11 mouse cellular contexts compared by ENCODE assay signal in the genomic region with DNA sequence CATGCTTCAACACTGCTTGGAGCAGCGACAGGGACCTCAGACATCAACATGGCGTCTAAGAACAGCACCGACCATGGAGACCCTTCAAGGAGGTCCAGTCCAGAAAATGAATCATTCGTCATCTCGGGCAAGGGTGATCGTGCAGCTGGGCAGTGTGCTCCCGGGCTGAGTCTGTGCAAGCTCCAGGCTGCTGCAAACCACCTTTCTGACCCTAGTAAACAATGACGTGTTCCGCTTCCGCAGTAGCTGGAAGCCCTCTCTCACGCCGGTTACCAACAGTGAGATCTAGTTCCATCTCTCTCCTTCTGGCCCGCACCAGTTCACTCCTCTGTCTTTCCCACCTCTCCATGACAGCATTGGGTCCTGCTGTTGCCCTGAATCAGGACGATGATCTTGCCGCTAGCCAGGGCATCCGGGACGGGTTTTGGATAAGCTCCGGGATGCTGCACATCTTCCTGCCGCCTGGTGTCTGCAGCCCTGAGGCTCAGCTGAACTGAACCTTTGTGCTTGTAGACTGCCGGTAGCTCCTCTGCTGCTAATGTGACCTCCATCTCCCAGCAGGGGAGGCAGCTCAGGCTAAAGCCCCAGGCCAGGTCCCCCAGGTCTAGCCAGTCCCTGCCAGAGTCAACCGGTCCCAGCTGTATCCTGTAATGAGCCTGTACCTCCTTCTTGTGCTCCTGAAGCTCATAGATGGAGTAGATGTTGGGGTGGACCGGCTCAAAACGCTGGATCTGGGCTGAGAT. TPM values are rescaled to one million over a fixed set of nuclear protein-coding genes. Genes with fewer than 3 reads are reported as not detected.
DNase-seq lines count a peak whose midpoint lies in the region; ATAC-seq and TF ChIP-seq lines count a peak whose summit lies in the region.
"Had no signal": no experiment of that assay in that cellular context is flagged by ENCODE, and none has a peak within 500 bp of the region (broad histone marks: within the 10 kb centered on the region; RNA-seq: fewer than 3 reads in every experiment).

No protein-coding gene starts in this region.

- H3K4me3 ChIP-seq in hindbrain, postnatal 0 days (ENCODE audit: low read length), result no peak overlapping the region
- H3K4me3 ChIP-seq in hindbrain, embryonic 16.5 days (ENCODE audit: low read length), result no peak overlapping the region
- H3K4me3 ChIP-seq in E14TG2a.4 (replicated peaks; ENCODE audit: low read length), result peak overlapping the region; percentile 76
- H3K4me3 ChIP-seq in intestine, postnatal 0 days (ENCODE audit: low read depth, low read length), result 0 out of 2 replicates have a peak overlapping the region, but pooled peaks have one; percentile 9
- H3K4me3 ChIP-seq: limb, embryonic 13.5 days had no signal

- no peak overlapping the region for H3K27ac ChIP-seq in hindbrain, postnatal 0 days
- no peak overlapping the region for H3K27ac ChIP-seq in hindbrain, embryonic 16.5 days (ENCODE audit: low read depth, low read length)
- no peak overlapping the region for H3K27ac ChIP-seq in intestine, postnatal 0 days (ENCODE audit: low read depth, low read length)
- H3K27ac ChIP-seq: limb, embryonic 13.5 days had no signal

- no peak for ATAC-seq in hindbrain, postnatal 0 days
- ATAC-seq in hindbrain, embryonic 16.5 days, result no peak
- ATAC-seq in intestine, postnatal 0 days, result no peak

- TF ChIP-seq CTCF in hindbrain, postnatal 0 days (IDR thresholded peaks at IDR 0.05; ENCODE audit: low read depth), result 0 out of 2 replicates have a peak, but pooled peaks have one; percentile 2
- no peak for TF ChIP-seq CTCF in E14TG2a.4 (conservative IDR thresholded peaks at IDR 0.05; ENCODE audit: low read length)
- TF ChIP-seq CTCF in intestine, postnatal 0 days (IDR thresholded peaks at IDR 0.05; ENCODE audit: low read depth), result 0 out of 2 replicates have a peak, but pooled peaks have one; percentile 8

- no peak overlapping the region for H3K9ac ChIP-seq in hindbrain, postnatal 0 days (replicated peaks; ENCODE audit: low read length)
- no peak overlapping the region for H3K9ac ChIP-seq in hindbrain, embryonic 16.5 days (ENCODE audit: low read depth, low read length)
- no peak overlapping the region for H3K9ac ChIP-seq in intestine, postnatal 0 days (ENCODE audit: low read depth, low read length)
- H3K9ac ChIP-seq: limb, embryonic 13.5 days had no signal

- no peaks in the 10 kb centered on the region for H3K27me3 ChIP-seq in hindbrain, postnatal 0 days (ENCODE audit: insufficient read depth, low read length)
- no peaks in the 10 kb centered on the region for H3K27me3 ChIP-seq in hindbrain, embryonic 16.5 days (replicated peaks; ENCODE audit: control insufficient read depth, insufficient read depth, low read length)
- no peaks in the 10 kb centered on the region for H3K27me3 ChIP-seq in E14TG2a.4 (ENCODE audit: insufficient read depth, low read length)
- no peaks in the 10 kb centered on the region for H3K27me3 ChIP-seq in intestine, postnatal 0 days (replicated peaks; ENCODE audit: control insufficient read depth, insufficient read depth, low read length)
- H3K27me3 ChIP-seq: limb, embryonic 13.5 days had no signal

- DNase-seq in hindbrain, postnatal 0 days (ENCODE audit: low spot score), result no peak
- DNase-seq in ES-CJ7 (ENCODE audit: low read depth, low spot score), result peak; percentile 99
- DNase-seq in urinary bladder, postnatal 10 days (ENCODE audit: low spot score), result no peak
- no peak for DNase-seq in spleen, postnatal 14 days (ENCODE audit: low spot score in 2 of 2)
- DNase-seq in urinary bladder, postnatal 4 days (ENCODE audit: low spot score in 2 of 2), result no peak

- no peak overlapping the region for H3K4me2 ChIP-seq in hindbrain, postnatal 0 days (ENCODE audit: low read depth, low read length)
- no peak overlapping the region for H3K4me2 ChIP-seq in hindbrain, embryonic 16.5 days (ENCODE audit: low read length)
- H3K4me2 ChIP-seq in intestine, postnatal 0 days (replicated peaks; ENCODE audit: low read depth), result peak overlapping the region; percentile 46
- H3K4me2 ChIP-seq: limb, embryonic 13.5 days had no signal

- no peaks in the 10 kb centered on the region for H3K4me1 ChIP-seq in hindbrain, postnatal 0 days (ENCODE audit: insufficient read depth, low read length)
- no peaks in the 10 kb centered on the region; the same call in 1 of the 2 replicates for H3K4me1 ChIP-seq in hindbrain, embryonic 16.5 days (ENCODE audit: control insufficient read depth, insufficient read depth, low read depth, low read length)
- peaks cover 64% of the 10 kb centered on the region for H3K4me1 ChIP-seq in E14TG2a.4 (replicated peaks; ENCODE audit: low read depth, low read length)
- no peaks in the 10 kb centered on the region for H3K4me1 ChIP-seq in intestine, postnatal 0 days (replicated peaks; ENCODE audit: control insufficient read depth, insufficient read depth, low read length)

- H3K36me3 ChIP-seq in hindbrain, postnatal 0 days (ENCODE audit: insufficient read depth, low read length), result no peaks in the 10 kb centered on the region
- H3K36me3 ChIP-seq in hindbrain, embryonic 16.5 days (ENCODE audit: control insufficient read depth, insufficient read depth, low read length), result no peaks in the 10 kb centered on the region
- H3K36me3 ChIP-seq in E14TG2a.4 (ENCODE audit: insufficient read depth, low read length), result no peaks in the 10 kb centered on the region
- H3K36me3 ChIP-seq in intestine, postnatal 0 days (ENCODE audit: control insufficient read depth, insufficient read depth), result no peaks in the 10 kb centered on the region
- H3K36me3 ChIP-seq: limb, embryonic 13.5 days had no signal

- H3K9me3 ChIP-seq in hindbrain, postnatal 0 days (ENCODE audit: low read length), result no peaks in the 10 kb centered on the region
- H3K9me3 ChIP-seq in hindbrain, embryonic 16.5 days (ENCODE audit: control insufficient read depth, low read length), result no peaks in the 10 kb centered on the region
- H3K9me3 ChIP-seq in E14TG2a.4 (ENCODE audit: low read length), result no peaks in the 10 kb centered on the region
- H3K9me3 ChIP-seq in intestine, postnatal 0 days (ENCODE audit: control insufficient read depth), result no peaks in the 10 kb centered on the region
- H3K9me3 ChIP-seq: limb, embryonic 13.5 days had no signal

- 63% methylated on average over 23 of the region's 23 CpGs for WGBS in hindbrain, postnatal 0 days
- WGBS in hindbrain, embryonic 16.5 days, result 75% methylated on average over 23 of the region's 23 CpGs
- 65% methylated on average over 23 of the region's 23 CpGs for WGBS in intestine, postnatal 0 days

RNA-seq across cellular contexts. Expression of gene Terf2, which starts 12.8 kb away (rescaled TPM):
- total RNA-seq in hindbrain, postnatal 0 days (2014; rRNA removed), result 15.5 TPM in 2 replicates
- 22.9 and 23.2 TPM in 2 replicates for polyA plus RNA-seq in hindbrain, postnatal 0 days (2015; fragmentation: Nextera tagmentation; extraction: Ambion mirVana)
- 22.5 and 24.1 TPM in 2 replicates for polyA plus RNA-seq in hindbrain, embryonic 16.5 days (2015; fragmentation: Nextera tagmentation; extraction: Ambion mirVana)
- polyA plus RNA-seq in intestine, postnatal 0 days (2015; fragmentation: Nextera tagmentation; extraction: Ambion mirVana), result 11.2 and 12.1 TPM in 2 replicates

RNA-seq across cellular contexts. Expression of gene Cyb5b, which starts 41.3 kb away (rescaled TPM):
- 89.5 and 95.2 TPM in 2 replicates for total RNA-seq in hindbrain, postnatal 0 days (2014; rRNA removed)
- 81.6 and 82.9 TPM in 2 replicates for polyA plus RNA-seq in hindbrain, postnatal 0 days (2015; fragmentation: Nextera tagmentation; extraction: Ambion mirVana)
- 98.8 and 112 TPM in 2 replicates for polyA plus RNA-seq in hindbrain, embryonic 16.5 days (2015; fragmentation: Nextera tagmentation; extraction: Ambion mirVana)
- 93.2 and 103 TPM in 2 replicates for polyA plus RNA-seq in intestine, postnatal 0 days (2015; fragmentation: Nextera tagmentation; extraction: Ambion mirVana)

RNA-seq across cellular contexts. Expression of gene Tmed6, which starts 43.7 kb away (rescaled TPM):
- not detected in 2 replicates for total RNA-seq in hindbrain, postnatal 0 days (2014; rRNA removed)
- polyA plus RNA-seq in hindbrain, postnatal 0 days (2015; fragmentation: Nextera tagmentation; extraction: Ambion mirVana), result not detected in 2 replicates
- not detected in 2 replicates for polyA plus RNA-seq in hindbrain, embryonic 16.5 days (2015; fragmentation: Nextera tagmentation; extraction: Ambion mirVana)
- polyA plus RNA-seq in intestine, postnatal 0 days (2015; fragmentation: Nextera tagmentation; extraction: Ambion mirVana), result 10.5 and 11.2 TPM in 2 replicates
- polyA plus RNA-seq: cortical plate, adult 2 months; limb, embryonic 13.5 days; neural tube, embryonic 11.5 days had no signal

RNA-seq across cellular contexts. Expression of gene Nip7, which starts 52.5 kb away (rescaled TPM):
- 16.1 and 20.7 TPM in 2 replicates for total RNA-seq in hindbrain, postnatal 0 days (2014; rRNA removed)
- polyA plus RNA-seq in hindbrain, postnatal 0 days (2015; fragmentation: Nextera tagmentation; extraction: Ambion mirVana), result 58.1 and 59.5 TPM in 2 replicates
- 61.2 and 66.2 TPM in 2 replicates for polyA plus RNA-seq in hindbrain, embryonic 16.5 days (2015; fragmentation: Nextera tagmentation; extraction: Ambion mirVana)
- polyA plus RNA-seq in intestine, postnatal 0 days (2015; fragmentation: Nextera tagmentation; extraction: Ambion mirVana), result 42.8 and 44.7 TPM in 2 replicates

RNA-seq across cellular contexts. Expression of gene Cog8, which starts 52.7 kb away (rescaled TPM):
- 47.9 and 48.8 TPM in 2 replicates for total RNA-seq in hindbrain, postnatal 0 days (2014; rRNA removed)
- 33.0 and 33.2 TPM in 2 replicates for polyA plus RNA-seq in hindbrain, postnatal 0 days (2015; fragmentation: Nextera tagmentation; extraction: Ambion mirVana)
- polyA plus RNA-seq in hindbrain, embryonic 16.5 days (2015; fragmentation: Nextera tagmentation; extraction: Ambion mirVana), result 39.2 and 42.3 TPM in 2 replicates
- 21.6 and 25.4 TPM in 2 replicates for polyA plus RNA-seq in intestine, postnatal 0 days (2015; fragmentation: Nextera tagmentation; extraction: Ambion mirVana)

Comparison
In these comparisons a context has a peak if more than half of its experiments do, and no peak if none do; other contexts are left out.
1. H3K4me3 ChIP-seq: peak in E14TG2a.4 (single experiment) and intestine, postnatal 0 days (single experiment); none in hindbrain, postnatal 0 days (single experiment) and hindbrain, embryonic 16.5 days (single experiment).
2. RNA of gene Tmed6, which starts 43.7 kb away (polyA plus RNA-seq): 10.5 to 11.2 TPM in intestine, postnatal 0 days; not detected in hindbrain, embryonic 16.5 days and not detected in hindbrain, postnatal 0 days; every median in the first group is over 10 times any median in the second.